Mouse (Mus musculus) forebrain, embryonic 11.5 days (tissue): ENCODE measurements around the gene Gpr35. TPM values are rescaled to one million over a fixed set of nuclear protein-coding genes. Genes with fewer than 3 reads are reported as not detected.

Experiments
- ATAC-seq: fragments of 200-750 bp; cut with Nextera tagmentation; replicated peaks from 2 replicates; pipeline ENCODE4 v1.8.0; 2017; ENCODE audit warnings: moderate TSS enrichment; ENCODE audit not compliant: low FRiP score
- DNase-seq: peaks from one replicate; pipeline ENCODE4 v3.0.0-alpha.2; 2017; ENCODE audit warnings: low spot score
- H3K27ac ChIP-seq: fragments of 300-500 bp; sonication (generic); 2 replicates; pipeline ENCODE4 v1.5.1; 2014; ENCODE audit warnings: low read depth, low read length
- H3K27me3 ChIP-seq: fragments of 300-500 bp; sonication (generic); 2 replicates; pipeline ENCODE4 v1.6.1; 2014; ENCODE audit warnings: mild to moderate bottlenecking, low read length, mixed read lengths; ENCODE audit not compliant: control insufficient read depth, insufficient read depth
- H3K36me3 ChIP-seq: fragments of 300-500 bp; sonication (generic); 2 replicates; pipeline ENCODE4 v1.6.1; 2014; ENCODE audit warnings: mild to moderate bottlenecking, low read length, moderate library complexity, mixed read lengths; ENCODE audit not compliant: control insufficient read depth, insufficient read depth
- H3K4me1 ChIP-seq: fragments of 300-500 bp; sonication (generic); replicated peaks from 2 replicates; pipeline ENCODE4 v1.6.1; 2014; ENCODE audit warnings: low read length, mixed read lengths; ENCODE audit not compliant: control insufficient read depth, insufficient read depth
- H3K4me2 ChIP-seq: fragments of 300-500 bp; sonication (generic); 2 replicates; pipeline ENCODE4 v1.6.1; 2014; ENCODE audit warnings: low read depth, mild to moderate bottlenecking, low read length, moderate library complexity, mixed read lengths; ENCODE audit not compliant: severe bottlenecking
- H3K4me3 ChIP-seq: fragments of 300-500 bp; sonication (generic); 2 replicates; pipeline ENCODE4 v1.5.1; 2014; ENCODE audit warnings: low read depth, low read length
- H3K9ac ChIP-seq: fragments of 300-500 bp; sonication (generic); 2 replicates; pipeline ENCODE4 v1.6.1; 2014; ENCODE audit warnings: low read length
- H3K9me3 ChIP-seq: fragments of 300-500 bp; sonication (generic); 2 replicates; pipeline ENCODE4 v1.6.1; 2016; ENCODE audit warnings: low read length, mixed read lengths; ENCODE audit not compliant: control insufficient read depth
- WGBS: fragments of 180-500 bp; shearing (Covaris S2); extraction: QIAGEN DNeasy Blood & Tissue Kit; methylation state at CpG from one replicate; pipeline ENCODE4 v1.1.7; 2014; 5-methylcytosine and 5-hydroxymethylcytosine counted together
- polyA plus RNA-seq: library from polyadenylated mRNA; unstranded; fragments of >200 nt; fragmentation: Nextera tagmentation; extraction: Ambion mirVana; gene quantifications from 2 replicates; pipeline ENCODE4 v1.2.1, GENCODE M21; 2014

Gpr35 gene
- polyA plus RNA-seq, 1 experiment from 2014 or later, result 0.16 TPM

DNA sequence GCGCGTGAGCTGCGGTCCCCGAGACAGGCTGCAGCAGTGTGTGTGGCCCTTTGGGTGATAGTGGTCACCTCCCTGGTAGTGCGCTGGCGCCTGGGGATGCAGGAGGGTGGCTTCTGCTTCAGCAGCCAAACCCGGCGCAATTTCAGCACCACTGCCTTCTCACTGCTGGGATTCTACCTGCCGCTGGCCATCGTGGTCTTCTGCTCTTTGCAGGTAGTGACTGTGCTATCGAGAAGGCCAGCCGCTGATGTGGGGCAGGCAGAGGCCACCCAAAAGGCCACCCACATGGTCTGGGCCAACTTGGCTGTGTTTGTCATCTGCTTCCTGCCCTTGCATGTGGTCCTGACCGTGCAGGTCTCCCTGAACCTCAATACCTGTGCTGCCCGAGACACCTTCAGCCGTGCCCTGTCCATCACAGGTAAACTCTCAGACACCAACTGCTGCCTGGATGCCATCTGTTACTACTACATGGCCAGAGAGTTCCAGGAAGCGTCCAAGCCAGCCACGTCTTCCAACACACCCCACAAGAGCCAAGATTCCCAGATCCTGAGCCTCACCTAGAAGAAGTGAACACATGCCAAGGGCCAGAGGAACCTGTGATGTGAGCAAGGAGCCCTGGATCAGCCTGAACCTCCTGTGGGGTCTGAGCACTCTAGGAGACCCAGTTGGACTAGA, 32.4 kb downstream of the Gpr35 start:
- no peaks in the 10 kb centered on the region for H3K27me3 ChIP-seq
- H3K27ac ChIP-seq, result no peak overlapping the region
- DNase-seq (no peak), ATAC-seq (no peak)
- no peak overlapping the region for H3K4me2 ChIP-seq
- H3K4me1 ChIP-seq, result 0 out of 2 replicates have a peak, but pooled peaks cover 2% of the 10 kb centered on the region
- 91% methylated on average over 17 of the region's 17 CpGs for WGBS
- no peaks in the 10 kb centered on the region for H3K9me3 ChIP-seq
- H3K4me3 ChIP-seq, result no peak overlapping the region
- H3K36me3 ChIP-seq, result no peaks in the 10 kb centered on the region
- no peak overlapping the region for H3K9ac ChIP-seq

DNA sequence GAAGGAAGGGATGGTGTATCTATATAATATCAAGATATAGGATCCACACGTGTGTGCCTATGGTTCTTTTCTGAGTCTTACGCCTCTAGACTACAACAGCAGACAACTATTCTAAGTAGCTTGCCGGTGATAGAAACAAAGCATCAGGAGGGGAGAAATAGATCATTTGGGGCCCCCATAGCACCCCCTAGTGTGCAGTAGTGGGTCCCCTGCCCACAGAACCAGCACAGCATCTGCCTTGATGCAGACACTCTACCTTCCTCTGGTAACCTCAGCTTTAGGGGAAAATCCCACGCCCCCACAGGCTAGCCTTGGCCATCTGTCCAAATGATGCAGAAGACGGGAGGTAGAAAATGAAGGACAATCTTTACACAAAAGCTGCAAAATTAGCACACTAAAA, 34.3 kb downstream of the Gpr35 start:
- H3K4me1 ChIP-seq, result no peaks in the 10 kb centered on the region
- H3K4me3 ChIP-seq, result no peak overlapping the region
- no peaks in the 10 kb centered on the region for H3K9me3 ChIP-seq
- no peak overlapping the region for H3K4me2 ChIP-seq
- no peaks in the 10 kb centered on the region for H3K27me3 ChIP-seq
- no peaks in the 10 kb centered on the region for H3K36me3 ChIP-seq
- 90% methylated on average over 5 of the region's 5 CpGs for WGBS
- H3K27ac ChIP-seq, result no peak overlapping the region
- ATAC-seq (no peak), DNase-seq (no peak)
- no peak overlapping the region for H3K9ac ChIP-seq

DNA sequence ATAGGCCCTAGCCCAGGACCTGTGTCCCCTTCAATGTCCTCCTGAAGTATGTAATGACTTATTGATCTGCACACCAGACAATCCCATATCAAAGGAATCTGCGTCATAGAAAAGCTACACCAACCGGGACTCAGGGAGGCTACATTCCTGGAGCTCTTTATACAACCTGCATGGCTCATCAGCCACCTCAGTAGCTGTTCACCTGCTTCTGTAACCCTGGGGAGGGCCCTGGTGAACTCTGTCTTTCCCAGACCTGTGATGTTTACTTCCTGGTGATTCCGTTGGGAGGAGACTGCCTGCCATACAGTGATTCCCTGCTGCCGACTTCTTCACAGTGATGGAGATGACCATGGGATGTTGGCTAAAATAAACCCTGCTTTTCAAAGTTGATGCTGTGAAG, 38.2 kb downstream of the Gpr35 start:
- 88% methylated on average over 4 of the region's 4 CpGs for WGBS
- Histone ChIP-seq H3K4me2 (no peak overlapping the region), H3K36me3 (no peaks in the 10 kb centered on the region), H3K4me3 (no peak overlapping the region), H3K9ac (no peak overlapping the region), H3K4me1 (no peaks in the 10 kb centered on the region), H3K9me3 (no peaks in the 10 kb centered on the region), H3K27ac (no peak overlapping the region), H3K27me3 (no peaks in the 10 kb centered on the region)
- no peak for DNase-seq
- ATAC-seq, result no peak

DNA sequence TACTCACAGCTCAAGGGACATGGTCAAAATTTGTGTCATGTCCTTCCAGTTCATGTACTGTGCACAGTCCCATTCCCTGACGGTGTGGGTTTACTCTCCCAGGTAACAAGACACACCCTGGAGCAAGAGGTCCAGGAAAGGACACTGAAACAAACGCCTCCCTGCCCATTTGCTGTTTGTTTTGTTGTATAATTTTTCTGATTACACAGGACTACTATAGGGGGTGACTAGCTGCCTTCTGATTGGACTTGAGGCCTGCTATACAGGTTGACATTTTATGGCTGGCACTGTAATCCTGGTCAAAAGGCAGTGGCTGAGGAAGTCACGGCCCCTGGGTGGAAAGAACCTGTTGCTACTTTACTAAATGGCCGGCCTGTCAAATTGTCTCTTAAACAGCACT, 39.2 kb downstream of the Gpr35 start:
- H3K4me2 ChIP-seq, result no peak overlapping the region
- no peak for DNase-seq
- ATAC-seq, result no peak
- H3K9me3 ChIP-seq, result no peaks in the 10 kb centered on the region
- no peak overlapping the region for H3K4me3 ChIP-seq
- no peaks in the 10 kb centered on the region for H3K27me3 ChIP-seq
- no peaks in the 10 kb centered on the region for H3K36me3 ChIP-seq
- no peak overlapping the region for H3K9ac ChIP-seq
- H3K4me1 ChIP-seq, result no peaks in the 10 kb centered on the region
- 74% methylated on average over 4 of the region's 4 CpGs for WGBS
- no peak overlapping the region for H3K27ac ChIP-seq

DNA sequence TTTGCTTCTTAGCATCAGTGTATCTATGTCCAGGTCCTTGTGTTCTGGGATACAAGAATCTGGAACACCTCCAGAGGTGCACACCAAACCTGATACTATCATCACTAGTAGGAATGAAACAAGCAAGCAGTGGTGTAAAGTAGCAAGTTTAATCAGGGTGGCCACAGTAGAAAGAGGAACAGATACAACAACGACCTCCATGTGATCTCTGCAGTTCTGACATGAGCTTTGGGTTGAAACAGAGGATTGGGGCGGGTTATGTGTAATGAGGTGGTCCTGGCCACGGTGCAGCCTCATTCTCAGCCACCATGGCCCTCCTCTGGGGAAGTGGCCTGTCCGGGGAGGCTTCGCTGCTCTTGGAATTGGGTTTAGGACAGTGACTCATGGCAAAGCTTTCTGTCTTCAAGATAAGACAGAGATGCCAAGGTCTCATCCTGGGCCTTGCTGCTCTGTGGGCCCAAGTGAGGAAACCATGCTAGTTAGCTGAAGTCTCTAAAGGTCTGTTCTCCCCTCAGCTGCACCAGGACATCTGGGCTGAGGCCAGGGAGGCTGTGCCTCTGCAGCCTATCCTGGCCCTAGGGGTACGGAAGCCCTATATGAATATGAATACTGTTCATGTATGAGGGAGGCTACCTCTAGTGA, 41.7 kb downstream of the Gpr35 start:
- no peak for ATAC-seq
- no peak for DNase-seq
- no peaks in the 10 kb centered on the region for H3K36me3 ChIP-seq
- H3K4me1 ChIP-seq, result no peaks in the 10 kb centered on the region
- no peak overlapping the region for H3K4me3 ChIP-seq
- H3K4me2 ChIP-seq, result no peak overlapping the region
- no peak overlapping the region for H3K9ac ChIP-seq
- WGBS, result 90% methylated on average over 6 of the region's 6 CpGs
- H3K27me3 ChIP-seq, result no peaks in the 10 kb centered on the region
- H3K9me3 ChIP-seq, result no peaks in the 10 kb centered on the region
- H3K27ac ChIP-seq, result no peak overlapping the region

DNA sequence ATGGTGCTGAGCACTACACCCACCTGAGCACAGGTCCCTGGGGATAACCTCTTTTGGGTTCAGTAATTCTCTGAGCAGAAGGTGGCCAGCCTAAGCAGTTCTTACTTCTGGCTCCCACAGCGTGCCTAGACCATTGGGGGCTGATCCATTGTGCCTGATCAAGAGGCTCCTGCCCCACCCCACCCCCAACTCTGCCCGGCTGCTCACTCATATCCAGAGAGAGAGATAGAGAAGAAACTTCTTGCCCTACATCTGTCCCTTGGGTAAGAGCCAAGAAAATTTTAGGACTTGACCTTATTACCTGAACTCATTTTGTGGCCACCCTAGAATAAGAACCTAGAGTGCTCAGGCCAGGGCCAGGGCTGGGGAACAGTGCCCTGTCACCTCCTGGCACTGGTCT, 42.2 kb downstream of the Gpr35 start:
- 75% methylated on average over 2 of the region's 2 CpGs for WGBS
- ATAC-seq, result no peak

DNA sequence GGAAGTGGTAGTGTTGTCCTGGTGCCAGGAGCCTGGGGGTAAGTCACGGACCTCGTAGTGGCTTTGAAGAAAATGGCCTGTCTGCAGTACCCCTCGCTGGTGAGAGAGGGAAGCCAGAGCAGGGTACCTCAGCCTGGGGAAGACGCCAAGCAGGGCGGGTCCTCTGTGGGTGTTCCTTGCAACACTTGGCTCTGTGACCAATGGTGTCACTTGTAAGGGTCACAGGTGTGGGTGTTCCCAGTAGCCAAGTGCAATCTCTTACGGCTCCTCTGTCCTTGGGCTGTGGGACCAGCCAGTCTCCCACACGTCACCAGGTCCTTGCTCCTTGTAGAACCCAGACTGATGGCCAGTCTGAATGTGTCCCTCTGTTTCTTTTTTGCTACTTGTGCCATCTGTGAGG, 55.4 kb downstream of the Gpr35 start, which contains the start of gene Aqp12:
Aqp12 (plus strand) TSS at position 274 of the 400 bp plus-strand sequence.
- Histone ChIP-seq H3K4me2 (no peak within 1 kb of the TSS), H3K36me3 (no peaks in the 10 kb centered on the region), H3K9ac (no peak within 1 kb of the TSS), H3K4me3 (no peak within 1 kb of the TSS), H3K4me1 (no peaks in the 10 kb centered on the region), H3K27me3 (no peaks in the 10 kb centered on the region), H3K9me3 (no peaks in the 10 kb centered on the region; the same call in 1 of the 2 replicates), H3K27ac (no peak within 1 kb of the TSS)
- DNase-seq (no peak), ATAC-seq (no peak)
- 81% methylated on average over 7 of the region's 7 CpGs for WGBS

More for the DNA sequence above, 42.2 kb downstream of the Gpr35 start:
- H3K27me3 ChIP-seq, result no peaks in the 10 kb centered on the region
- no peaks in the 10 kb centered on the region for H3K4me1 ChIP-seq
- no peaks in the 10 kb centered on the region for H3K9me3 ChIP-seq
- no peak overlapping the region for H3K4me2 ChIP-seq
- no peak overlapping the region for H3K27ac ChIP-seq
- no peak overlapping the region for H3K4me3 ChIP-seq
- DNase-seq, result no peak
- no peaks in the 10 kb centered on the region for H3K36me3 ChIP-seq
- no peak overlapping the region for H3K9ac ChIP-seq

DNA sequence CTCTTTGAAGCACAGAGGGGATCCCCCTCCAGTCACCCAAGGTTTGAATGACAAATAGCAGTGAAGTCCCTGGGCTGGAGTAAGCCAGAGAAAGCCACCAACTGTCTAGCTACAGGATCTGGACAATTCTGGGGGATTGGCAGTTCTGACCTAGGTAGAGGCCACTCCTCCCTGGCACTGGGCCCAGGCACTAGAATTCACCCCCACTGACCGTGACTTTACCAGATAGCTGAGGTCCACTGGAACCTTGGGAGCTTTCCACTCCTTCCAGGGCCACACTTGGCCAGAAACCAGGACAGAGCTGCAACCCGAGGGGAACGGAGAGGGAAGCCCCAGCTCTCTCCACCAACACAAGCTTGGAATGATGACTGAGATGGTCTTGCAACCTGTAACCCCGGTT, 58.5 kb downstream of the Gpr35 start:
- Histone ChIP-seq H3K9ac (no peak overlapping the region), H3K4me2 (no peak overlapping the region), H3K27ac (no peak overlapping the region), H3K36me3 (no peaks in the 10 kb centered on the region), H3K4me1 (no peaks in the 10 kb centered on the region), H3K9me3 (no peaks in the 10 kb centered on the region), H3K4me3 (no peak overlapping the region), H3K27me3 (no peaks in the 10 kb centered on the region)
- WGBS, result 78% methylated on average over 4 of the region's 4 CpGs
- no peak for DNase-seq
- ATAC-seq, result no peak

DNA sequence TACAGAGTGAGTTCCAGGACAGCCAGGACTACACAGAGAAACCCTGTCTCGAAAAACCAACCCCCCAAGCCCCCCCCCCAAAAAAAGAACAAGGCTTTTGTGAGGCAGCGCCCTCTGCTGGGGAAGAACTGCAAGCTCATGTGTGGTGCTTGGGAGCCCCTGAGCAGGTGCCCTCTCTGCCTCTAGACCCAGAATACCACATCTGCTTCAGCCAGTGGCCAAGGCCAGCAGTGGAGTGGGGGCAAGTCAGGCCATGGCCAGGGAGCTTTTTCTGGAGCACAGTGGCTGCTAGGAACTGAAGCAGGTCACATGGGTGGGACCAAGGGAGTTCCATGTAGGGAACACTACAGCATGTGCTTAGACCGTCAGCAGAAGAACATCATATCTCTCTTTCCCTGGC, 60.1 kb downstream of the Gpr35 start:
- no peaks in the 10 kb centered on the region for H3K36me3 ChIP-seq
- DNase-seq, result peak; percentile 65
- H3K4me1 ChIP-seq, result no peaks in the 10 kb centered on the region
- no peak overlapping the region for H3K27ac ChIP-seq
- WGBS, result 42% methylated on average over 3 of the region's 3 CpGs
- no peaks in the 10 kb centered on the region for H3K9me3 ChIP-seq
- no peak overlapping the region for H3K9ac ChIP-seq
- no peak overlapping the region for H3K4me2 ChIP-seq
- no peaks in the 10 kb centered on the region for H3K27me3 ChIP-seq
- H3K4me3 ChIP-seq, result no peak overlapping the region
- ATAC-seq, result 0 out of 2 replicates have a peak, but pooled peaks have one; percentile 28
